Mouse (Mus musculus) liver, adult 2 months (tissue): ENCODE data around the gene Slc38a5.

Experiments used
- CTCF ChIP-seq: fragments of 200-500 bp; IDR thresholded peaks from 2 replicates; pipeline ENCODE4 v1.5.1; 2011; ENCODE audit warnings: low read depth, low read length, control low read depth
- POLR2A ChIP-seq: fragments of 200-500 bp; IDR thresholded peaks from 2 replicates; pipeline ENCODE4 v1.6.1; 2011; ENCODE audit warnings: low read length, control low read depth; ENCODE audit not compliant: insufficient read depth; ENCODE audit errors: extremely low read depth

DNA sequence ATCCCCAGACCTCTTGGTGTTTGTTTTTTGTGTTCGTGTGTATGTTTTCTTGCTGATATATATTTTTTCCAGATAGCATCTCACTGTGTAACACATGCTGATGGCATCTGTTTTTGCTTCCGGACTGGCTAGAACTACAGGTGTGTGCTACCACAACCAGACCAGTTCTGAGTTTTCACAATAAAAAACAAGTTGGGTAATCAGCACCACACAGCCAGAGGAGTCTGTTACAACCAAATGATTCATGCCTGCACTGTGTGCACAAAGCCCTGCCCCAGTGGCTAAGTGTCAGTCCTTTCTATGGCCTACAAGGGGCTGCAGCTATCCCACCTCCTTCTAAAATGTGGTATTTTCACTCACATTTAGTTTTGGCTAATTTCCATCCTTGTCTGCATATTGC, 34.2 kb upstream of the Slc38a5 start:
- TF ChIP-seq CTCF, result no peak
- no peak for TF ChIP-seq POLR2A
